Mouse (Mus musculus) frontal cortex, adult (tissue): Measurements from ENCODE around the gene Naa40.

Experiments
- ATAC-seq: cut with Nextera tagmentation; 2 replicates; pipeline ENCODE4 v1.9.2; 2017; ENCODE audit warnings: mild to moderate bottlenecking, moderate library complexity, mixed read lengths; ENCODE audit not compliant: low TSS enrichment

Naa40 gene

GRCm38 (mm10) chr19:7214484-7214883 is 26.5 kb downstream of the Naa40 start:
- no peak for ATAC-seq

DNA sequence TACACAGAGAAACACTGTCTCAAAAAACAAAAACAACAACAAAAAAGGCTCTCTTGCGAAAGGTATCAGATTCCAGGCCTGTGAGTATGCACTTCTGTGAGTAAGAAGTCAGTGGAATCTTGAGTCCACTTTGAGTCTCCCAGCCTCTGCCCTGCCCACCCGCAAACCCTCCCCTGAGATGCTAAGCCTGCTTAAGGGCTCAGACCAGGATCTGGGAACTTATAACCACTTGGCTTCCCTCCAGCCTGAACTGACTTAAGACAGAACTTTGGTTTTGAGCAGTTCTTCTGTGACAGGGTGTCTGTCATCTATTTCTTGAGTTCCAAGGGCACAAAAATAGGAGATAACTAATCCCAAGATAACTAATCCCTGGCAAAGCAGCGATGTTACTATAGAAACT is 28.0 kb downstream of the Naa40 start:
- ATAC-seq = no peak

DNA sequence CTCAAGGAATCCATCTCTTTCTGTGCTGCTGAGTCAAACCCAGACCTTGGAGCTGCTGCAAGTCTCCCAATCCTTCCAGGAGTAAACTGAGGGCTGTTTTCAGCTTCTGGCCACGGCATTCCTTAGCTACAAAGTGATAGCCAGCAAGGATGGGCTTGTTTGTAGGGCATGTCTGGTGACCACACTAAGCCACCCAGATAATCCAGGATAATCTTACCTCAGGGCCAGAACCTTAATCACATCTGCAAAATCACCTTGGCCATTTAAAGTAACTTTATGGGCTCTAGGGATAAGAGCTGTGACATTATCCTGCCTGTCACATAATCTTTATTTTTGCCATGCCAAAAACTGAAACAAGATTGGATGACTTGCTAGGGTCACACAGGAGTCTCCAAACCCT is 28.8 kb downstream of the Naa40 start:
- no peak for ATAC-seq

- ATAC-seq = no peak
Measured at GRCm38 (mm10) chr19:7209907-7210646, 30.9 kb downstream of the Naa40 start.

GRCm38 (mm10) chr19:7205753-7206736 is 34.9 kb downstream of the Naa40 start, which contains the start of gene Otub1:
TSS of gene Otub1 (minus strand) at chr19:7206316.
- ATAC-seq = peak; percentile 92

DNA sequence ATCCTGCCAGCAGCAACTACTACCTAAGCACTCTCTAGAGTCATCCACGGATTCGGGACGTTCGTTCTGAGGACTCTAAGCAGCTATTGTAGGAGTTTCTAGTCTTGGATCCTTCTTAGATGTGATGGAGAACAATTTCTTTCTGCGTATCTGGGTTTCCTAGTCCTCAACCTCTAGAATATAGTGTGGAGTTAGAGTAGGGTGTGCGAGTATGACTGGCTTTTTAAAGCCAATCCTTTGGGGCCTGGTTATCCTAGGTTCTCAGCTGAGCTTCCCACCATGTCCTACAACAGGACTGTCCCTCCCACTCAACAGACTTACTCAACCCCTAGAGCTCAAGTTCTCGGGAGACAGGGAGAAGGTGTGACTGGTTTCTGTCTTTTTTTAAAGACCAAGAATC is 35.7 kb downstream of the Naa40 start:
- ATAC-seq = peak; percentile 33; the same call in 1 of the 2 replicates

DNA sequence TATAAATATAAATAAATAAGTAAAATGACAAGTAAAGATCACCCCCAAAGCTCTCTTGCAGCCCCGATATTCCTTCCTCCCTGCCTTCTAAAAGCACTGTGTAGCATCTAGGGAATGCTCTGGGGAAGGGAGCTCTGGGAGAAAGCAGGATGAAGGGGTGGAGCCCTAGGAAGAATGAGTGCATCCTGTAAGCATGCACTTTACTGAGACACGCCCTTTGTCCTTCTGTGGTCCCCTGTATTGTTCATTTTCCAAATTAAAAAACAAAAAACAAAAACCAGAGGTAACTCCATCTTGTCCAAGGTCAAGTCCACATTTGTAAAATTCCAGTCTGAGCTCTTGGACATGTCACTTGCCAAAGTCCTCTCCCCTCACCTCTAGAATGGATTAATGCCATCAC is 36.1 kb downstream of the Naa40 start:
- ATAC-seq = no peak

GRCm38 (mm10) chr19:7200427-7200826 is 40.6 kb downstream of the Naa40 start:
- no peak for ATAC-seq

- ATAC-seq = no peak
Measured at GRCm38 (mm10) chr19:7199089-7199488, 41.9 kb downstream of the Naa40 start.

- ATAC-seq = no peak
Measured at GRCm38 (mm10) chr19:7197445-7197844, 43.5 kb downstream of the Naa40 start.

DNA sequence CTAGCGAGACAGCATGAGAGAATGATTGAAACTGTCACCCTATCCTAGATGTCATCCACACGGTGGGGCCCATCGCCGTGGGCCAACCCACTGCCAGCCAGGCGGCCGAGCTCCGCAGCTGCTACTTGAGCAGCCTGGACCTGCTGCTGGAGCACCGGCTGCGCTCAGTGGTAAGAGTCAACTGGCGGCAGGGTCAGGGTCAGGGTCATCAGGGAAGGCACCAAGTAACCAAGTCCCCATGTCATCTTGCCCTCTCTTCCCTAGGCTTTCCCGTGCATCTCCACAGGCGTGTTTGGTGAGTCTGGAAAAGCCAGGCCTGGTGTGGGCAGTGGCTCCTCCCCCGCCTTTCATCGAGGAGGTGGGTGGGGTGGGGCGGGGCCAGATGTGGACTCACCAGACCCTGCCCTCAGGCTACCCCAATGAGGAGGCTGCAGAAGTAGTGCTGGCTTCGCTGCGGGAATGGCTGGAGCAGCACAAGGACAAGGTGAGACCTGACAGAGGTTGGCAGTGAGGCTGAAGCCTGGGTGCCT is 44.2 kb downstream of the Naa40 start:
- ATAC-seq = 0 out of 2 replicates have a peak, but pooled peaks have one; percentile 6

- ATAC-seq = peak; percentile 38; the same call in 1 of the 2 replicates
Measured at GRCm38 (mm10) chr19:7195900-7196728, 44.9 kb downstream of the Naa40 start.

DNA sequence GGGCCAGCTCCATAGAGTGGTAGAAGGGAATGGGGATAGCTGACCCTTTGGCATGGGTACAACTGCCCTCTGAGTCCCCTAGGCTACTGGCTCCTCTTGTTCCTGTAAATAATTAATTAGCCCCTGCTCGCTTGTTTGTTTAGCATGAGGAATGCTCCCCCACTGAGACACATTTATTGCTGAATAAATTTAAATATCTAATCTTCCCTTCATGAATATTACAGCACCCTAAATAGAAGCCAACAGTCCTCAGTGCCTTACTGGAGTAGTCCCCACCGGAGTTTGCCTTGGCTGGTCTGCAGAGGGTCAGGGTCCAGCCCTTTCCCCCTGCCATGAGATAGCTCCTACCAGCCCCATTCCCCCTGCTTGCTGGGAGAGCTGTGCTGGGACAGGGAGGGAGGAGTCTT is 48.4 kb downstream of the Naa40 start:
- ATAC-seq = no peak

GRCm38 (mm10) chr19:7191639-7192038 is 49.3 kb downstream of the Naa40 start:
- no peak for ATAC-seq

GRCm38 (mm10) chr19:7190986-7191385 is 50.0 kb downstream of the Naa40 start:
- ATAC-seq = no peak

GRCm38 (mm10) chr19:7189026-7189425 is 52.0 kb downstream of the Naa40 start:
- ATAC-seq = no peak

GRCm38 (mm10) chr19:7187157-7187556 is 53.8 kb downstream of the Naa40 start:
- peak; percentile 38; the same call in 1 of the 2 replicates for ATAC-seq

DNA sequence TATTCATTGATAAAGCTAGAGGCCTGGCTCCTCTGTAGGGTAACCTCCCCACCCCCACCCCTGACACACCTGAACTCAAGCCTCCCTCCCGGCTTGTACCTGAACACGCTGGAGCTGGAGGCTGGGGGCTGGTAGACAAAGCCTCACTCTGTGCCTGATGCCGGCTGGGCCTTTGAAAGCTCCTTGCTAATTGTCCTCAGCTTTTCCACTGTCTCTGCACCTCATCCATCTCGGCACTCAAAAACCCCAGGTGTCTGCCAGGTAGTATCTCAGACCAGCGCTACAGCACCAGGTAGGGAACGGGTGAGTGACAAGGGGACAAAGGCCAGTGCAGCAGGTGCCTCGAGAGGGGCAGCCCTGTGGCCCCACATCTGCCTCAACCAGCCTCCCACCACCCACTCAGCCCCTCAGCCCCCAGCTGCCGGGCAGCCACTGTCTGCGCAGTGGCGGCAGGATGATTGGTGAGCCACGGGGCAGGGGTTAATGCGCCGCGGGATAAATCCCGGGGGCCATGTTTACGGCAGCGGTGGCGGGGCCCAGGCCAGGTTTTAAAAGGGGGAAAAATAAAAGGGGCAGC is 55.2 kb downstream of the Naa40 start:
- no peak for ATAC-seq

DNA sequence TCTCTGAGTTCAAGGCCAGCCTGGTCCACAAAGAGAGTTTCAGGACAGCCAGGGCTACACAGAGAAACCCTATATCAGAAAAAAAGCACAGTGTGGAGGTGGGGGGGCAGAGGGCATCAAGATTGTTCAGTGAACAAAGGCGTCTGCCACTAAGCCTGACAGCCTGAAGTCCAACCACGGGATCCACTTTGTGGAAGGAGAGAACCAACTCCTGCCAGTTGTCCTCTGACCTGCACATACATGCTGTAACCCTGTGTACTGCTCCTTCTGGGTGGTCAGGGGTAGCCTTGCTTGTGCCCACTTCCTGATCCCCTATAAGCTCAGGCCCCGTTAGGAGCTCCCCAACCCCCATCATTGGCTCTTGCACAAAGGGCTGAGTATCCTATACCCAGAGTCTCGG is 55.9 kb downstream of the Naa40 start:
- no peak for ATAC-seq

- ATAC-seq = no peak
Measured at GRCm38 (mm10) chr19:7183419-7183818, 57.6 kb downstream of the Naa40 start.
